Mouse (Mus musculus) left cerebral cortex, adult 9 months (tissue): ENCODE measurements around the gene Txlng.
"Not testable (repeated sequence)": the region's sequence is repeated elsewhere in the genome, so short reads cannot be mapped to it uniquely, and the experiment has no call there.

Source experiments
- DNase-seq, 2 experiments: peaks; one replicate each; pipeline ENCODE4 v3.0.0; 2022; ENCODE audit warnings: low spot score in 2 of 2

The Txlng gene

DNA sequence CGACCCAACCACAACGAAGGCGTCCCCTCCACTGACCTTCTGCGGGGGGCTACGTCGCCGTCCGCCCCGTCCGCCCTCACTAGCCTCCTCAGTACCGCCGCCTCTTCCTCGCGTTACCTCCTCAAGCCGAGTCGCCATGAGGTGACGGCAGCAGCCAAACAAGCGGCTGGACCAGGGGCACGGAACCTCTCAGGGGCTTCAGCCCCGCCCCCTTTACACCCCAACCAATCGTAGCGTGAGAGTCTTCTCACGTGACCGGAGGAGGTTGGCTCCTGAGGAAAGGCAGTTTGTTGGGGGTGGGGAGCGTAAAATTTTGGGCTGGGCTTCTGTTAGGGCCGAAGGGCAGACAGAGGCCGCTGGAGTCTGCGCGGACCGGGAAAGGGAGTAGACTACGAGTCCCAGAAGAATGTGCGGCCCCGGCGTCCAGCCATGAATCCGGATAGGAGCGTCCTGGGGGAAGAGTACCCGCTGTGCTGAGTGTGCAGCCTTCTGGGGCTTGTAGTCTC is at the start of gene Txlng:
Txlng (minus strand) TSS at position 252 of the 506 bp plus-strand sequence.
- DNase-seq: peak; percentile 95 to 97

DNA sequence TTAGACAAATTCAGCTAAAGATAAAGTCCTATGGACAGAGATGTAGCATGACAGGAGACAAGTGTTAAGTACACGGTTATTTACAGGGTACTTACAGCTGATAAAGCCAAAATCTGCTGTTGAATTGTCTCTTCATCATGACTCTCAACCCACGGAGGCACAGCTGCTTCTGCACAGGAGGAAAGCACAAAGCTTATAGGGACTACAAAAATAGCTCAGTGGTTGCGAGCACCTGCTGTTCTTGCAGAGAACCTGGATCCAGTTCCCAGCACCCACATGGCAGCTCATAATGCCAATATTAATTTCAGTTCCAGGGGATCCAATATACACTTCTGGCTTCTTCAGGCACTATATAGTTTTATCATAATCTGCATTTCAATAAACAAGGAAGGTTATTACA is 49.0 kb upstream of the Txlng start:
- no peak for DNase-seq

DNA sequence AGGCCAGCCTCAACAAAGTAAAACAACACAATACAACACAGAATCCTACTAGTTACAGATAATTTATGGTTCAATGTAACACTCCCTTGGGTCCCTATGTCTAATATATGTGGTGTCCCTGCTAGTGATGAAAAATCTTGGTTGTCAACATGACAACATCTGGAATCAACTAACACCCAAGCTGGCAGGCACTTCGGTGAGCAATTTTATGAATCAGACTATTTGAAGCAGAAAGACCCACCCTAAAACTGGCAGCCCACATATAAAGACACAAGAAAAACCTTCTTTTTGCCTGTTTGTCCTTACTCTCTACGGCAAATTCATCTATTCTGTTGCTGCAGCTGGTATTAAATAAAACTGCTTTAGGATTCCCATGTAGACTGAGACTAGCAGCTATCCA is 44.5 kb upstream of the Txlng start:
- DNase-seq: no peak

DNA sequence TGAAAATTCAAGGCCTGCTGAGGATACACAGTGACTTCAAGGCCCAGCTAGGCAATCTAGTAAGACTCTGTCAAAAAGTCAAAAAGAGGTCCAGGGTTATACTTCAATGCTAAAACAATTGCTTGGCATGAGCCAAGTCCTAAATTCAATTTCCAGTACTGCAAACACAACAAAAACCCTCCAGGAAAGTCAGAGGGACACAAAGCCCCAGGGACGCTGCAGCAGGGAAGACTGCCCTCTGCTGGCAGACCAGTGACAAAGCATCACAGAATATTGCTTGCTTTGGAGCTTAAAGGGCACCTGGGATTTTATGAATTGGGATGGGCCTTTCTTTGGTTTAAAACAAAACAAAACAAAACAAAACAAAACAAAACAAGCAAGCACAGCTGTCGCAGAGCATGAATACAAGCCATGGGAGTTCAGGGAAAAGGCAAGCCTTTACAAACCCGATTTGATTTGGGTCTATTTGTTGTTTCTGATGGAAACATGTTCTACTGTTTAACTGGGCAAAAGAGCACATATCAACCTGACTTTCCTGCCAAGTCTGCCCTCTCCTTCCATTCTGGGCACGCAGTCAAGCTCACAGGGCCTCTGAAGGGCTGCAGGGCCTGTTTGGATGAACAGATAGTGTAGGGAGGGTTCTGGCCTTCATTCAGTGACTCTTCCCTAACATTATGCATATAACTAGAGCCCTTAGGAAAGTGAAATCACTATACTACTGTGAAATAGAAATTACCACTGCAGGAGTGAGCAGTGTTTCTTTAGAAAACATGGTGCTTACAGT is 42.7 kb upstream of the Txlng start:
- no peak for DNase-seq

DNA sequence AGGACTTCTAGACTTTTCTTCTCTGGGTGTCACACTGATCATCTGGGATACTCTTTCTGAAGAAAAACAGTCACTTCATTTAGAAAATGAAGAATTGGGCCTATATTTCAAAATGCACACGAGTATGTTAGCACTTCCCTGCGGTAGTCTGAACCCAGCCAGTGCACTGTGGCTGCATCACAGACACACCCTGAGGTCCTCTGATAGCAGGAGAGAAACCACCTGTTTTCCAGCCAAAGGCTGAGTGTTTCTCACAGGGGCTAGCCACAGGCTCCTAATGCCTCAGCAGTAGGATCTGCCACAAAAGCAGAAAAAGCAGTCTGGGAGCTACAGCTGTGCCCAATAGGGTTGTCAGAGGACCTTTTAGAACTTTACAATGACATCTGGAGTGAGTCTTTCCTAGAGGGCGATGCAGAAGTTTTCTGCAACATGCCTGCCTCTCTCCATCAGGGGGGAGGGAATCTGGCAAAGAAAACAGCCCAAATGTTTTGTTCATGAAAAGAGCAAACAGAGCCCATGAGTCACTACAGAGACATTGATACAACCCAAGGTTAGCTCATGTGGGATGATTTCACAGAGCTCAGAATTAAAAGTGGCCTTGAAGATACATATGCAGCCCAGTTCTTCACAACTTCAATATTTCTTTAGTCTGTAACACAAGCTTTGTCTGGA is 39.2 kb upstream of the Txlng start:
- DNase-seq: no peak

DNA sequence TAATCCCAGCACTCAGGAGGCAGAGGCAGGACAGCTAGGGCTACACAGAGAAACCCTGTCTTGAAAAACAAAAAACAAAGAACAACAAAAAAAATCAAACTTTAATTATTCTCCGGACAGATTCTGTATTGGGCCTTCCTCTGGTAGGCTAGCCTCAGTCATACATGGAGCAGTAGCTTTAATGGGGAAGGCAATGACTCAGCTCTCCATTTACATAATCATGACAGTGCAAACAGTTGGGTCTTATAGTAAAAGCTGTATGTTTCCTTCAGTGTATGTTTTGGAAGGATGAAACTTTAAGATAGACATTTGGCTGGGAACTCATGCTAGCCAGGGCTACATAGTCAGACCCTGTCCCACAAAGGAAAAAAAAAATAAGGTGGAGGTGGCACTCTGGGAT is 19.4 kb upstream of the Txlng start:
- no peak for DNase-seq

DNA sequence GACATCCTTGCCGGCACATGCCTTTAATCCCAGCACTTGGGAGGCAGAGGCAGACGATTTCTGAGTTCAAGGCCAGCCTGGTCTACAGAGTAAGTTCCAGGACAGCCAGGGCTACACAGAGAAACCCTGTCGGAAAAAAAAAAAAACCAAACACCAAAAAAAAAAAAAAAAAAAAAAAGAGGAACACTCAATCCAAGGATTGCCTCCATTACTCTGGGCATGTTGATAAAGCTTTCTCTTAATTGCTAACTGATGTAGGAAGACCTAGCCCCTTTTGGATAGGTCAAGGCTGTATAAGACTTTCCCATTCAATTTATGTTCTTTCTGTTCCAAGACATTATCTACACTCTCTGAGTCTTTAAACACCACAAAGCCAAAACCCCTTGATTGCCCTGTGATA is 16.3 kb upstream of the Txlng start:
- DNase-seq: no peak

DNA sequence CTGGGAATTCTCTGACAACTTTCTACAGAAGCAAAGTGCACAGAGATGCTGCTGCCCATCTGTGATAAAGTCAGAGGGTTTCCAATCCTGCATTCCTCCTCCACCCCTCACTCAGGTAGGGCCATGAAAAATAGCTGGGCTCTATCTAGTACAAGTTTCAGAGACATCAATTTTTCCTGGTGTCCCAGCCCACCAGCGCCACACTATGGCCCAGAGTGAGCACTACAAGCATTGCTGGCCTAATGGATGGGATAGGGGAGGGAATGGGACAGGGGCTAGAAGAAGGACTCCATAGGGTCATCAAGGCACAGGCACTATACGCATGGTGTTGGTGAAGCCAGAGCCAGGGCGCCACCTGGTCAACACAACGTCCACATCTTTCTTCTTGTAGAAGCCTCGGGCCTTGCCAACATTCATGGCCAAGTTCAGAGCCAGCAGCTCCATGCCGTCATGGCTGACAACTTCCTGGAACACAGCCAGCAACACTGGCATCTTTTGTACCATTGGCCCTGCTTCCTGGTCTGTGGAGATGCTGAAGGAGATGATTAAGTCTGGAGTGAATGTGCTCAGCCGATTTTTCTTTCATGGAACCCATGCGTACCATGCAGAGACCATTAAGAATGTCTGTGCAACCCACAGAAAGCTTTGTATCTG is 15.3 kb upstream of the Txlng start:
- no peak for DNase-seq

DNA sequence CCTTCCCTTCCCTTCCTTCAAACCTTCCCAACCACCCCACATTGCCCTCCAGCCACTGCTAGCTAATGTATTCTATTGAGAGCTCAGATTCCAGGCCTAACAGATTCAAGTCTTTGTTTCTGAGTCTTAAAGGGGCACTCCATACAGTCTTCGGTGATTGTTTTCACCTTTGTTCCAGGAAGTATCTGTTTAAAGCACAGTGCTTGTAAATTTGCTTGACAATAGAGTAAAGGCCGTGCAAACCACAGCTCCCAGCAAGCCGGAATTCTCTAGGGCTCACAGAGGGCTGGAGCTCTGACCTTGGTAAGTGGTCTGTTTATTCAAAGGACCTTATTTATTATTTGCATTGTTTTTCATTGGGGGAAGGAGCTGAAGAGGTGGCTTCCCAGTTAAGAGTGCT is 2.8 kb upstream of the Txlng start:
- no peak for DNase-seq

DNA sequence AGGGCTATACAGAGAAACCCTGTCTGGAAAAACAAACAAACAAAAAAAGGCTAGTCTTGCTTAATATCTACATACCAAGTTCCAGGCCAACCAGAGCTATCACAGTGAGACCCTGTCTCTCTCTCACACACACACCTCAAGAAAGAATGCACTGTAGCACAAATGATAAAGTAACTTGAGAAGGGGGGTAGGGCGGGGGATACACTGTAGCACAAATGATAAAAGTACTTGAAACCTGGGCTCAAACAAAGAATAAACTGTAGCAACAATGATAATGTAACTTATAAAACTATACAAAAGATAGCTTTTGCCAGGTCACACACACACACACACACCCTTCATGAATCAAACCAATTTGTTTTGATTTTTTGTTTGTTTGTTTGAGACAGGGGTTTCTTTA is 2.3 kb upstream of the Txlng start:
- no peak for DNase-seq

DNA sequence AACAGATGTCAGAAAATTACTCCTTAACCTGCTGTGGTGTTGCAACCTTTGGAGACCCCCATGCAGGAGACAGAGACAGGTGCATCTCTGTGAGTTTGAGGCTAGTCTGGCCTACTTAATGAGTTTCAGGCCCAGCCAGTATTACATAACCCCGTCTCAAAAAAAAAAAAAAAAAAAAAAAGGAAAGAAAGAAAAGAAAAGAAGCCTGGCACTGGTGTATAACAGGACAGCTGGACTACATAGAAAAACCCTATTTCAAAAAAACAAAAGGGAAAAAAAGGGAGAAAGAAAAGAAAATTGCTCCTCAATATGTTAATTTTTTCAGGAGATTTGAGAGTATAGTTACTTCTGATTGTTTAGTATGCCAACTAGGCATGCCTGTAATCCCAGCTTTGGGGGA is 1.8 kb upstream of the Txlng start:
- DNase-seq: no peak

DNA sequence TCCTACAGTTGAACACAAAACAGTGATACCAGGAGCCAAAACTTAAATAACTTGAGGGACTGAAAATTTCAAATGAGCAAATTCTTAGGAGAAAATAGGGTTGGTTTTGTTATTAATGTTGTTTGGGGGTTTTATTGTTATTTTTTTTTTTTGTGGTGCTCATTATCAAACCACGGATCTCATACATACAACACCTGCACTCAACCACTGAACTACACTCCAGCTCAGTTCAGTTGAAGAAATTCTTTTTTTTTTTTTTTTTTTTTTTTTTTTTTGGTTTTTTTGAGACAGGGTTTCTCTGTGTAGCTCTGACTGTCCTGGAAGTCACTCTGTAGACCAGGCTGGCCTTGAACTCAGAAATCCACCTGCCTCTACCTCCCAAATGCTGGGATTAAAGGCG is 1.1 kb upstream of the Txlng start:
- not testable (repeated sequence) for DNase-seq

DNA sequence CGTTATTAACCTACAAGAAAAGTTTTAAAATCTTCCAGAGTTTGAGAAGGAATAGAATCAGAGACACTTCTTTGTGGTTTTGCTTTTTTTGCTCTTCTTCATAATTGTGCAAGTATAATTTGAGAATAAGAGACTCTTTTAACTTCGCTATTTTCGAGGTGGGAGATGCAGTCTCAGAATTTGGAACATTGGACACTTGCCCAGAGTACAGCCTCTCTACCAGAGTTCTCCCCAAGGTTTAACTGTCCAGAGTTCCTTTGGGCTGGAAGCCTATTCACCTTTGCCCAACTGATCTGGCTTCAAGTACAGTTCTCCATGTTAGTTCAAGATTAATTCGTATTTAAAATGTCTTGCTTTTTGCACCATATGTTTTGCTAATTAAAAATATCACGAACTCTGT is 487 bp upstream of the Txlng start:
- DNase-seq: no peak

DNA sequence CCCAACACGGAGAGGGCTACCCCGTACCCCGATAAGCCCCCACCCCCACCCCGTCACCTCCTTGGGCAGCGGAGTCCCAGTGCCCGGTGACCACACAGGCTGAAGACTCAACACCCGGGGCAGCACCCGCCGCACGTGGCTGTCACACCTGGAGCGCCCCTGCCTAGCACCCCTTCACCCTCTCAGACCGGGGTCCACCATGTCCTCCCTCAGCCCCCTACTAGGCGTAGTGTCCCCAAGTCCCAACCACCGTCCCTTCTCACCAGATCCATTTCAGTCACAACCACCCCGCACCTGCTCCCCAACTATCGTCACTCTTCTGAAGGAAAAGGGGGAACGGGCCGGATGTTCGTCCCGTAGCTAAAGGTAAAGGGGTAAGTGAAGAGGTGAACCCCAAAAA is 471 bp downstream of the Txlng start:
- DNase-seq: no peak

DNA sequence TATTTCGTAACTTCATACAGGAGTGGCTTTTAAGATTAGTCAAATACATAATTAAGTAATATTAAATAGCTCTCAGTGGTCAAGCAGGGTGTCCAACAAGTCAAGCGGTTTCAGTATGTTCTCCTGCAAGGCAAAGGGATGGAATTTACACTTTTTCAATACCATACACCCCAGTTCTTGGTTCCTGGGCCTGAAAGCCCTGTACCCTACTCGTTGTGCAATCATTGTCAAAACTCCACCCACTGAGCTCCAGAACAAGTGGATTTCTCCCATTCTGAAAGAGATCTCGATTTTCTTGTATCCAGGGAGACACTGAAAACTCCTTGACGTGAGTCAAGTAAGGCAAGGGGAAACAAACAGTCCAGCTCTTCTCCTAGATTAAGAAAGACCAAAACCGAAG is 1.2 kb downstream of the Txlng start:
- DNase-seq: no peak

DNA sequence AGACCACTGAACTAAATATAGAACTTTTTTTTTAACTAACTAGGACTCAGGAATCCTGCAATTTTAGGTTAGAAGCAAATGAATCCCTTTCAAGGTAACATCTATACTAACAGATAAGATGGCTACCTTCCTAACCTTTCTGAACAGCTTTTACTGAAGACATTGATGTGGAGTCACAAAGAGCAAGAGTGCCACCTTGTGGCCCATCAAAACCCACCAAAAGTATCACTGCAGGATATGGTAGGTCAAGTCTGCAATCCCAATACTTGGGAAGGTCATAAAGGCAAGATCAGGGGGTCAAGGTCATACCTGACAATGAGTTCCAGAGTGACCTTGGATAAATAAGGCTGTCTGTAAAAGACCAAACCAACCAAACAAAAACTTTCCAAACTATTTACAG is 28.9 kb downstream of the Txlng start:
- DNase-seq: peak in 1 of 2 experiments; percentile 34

DNA sequence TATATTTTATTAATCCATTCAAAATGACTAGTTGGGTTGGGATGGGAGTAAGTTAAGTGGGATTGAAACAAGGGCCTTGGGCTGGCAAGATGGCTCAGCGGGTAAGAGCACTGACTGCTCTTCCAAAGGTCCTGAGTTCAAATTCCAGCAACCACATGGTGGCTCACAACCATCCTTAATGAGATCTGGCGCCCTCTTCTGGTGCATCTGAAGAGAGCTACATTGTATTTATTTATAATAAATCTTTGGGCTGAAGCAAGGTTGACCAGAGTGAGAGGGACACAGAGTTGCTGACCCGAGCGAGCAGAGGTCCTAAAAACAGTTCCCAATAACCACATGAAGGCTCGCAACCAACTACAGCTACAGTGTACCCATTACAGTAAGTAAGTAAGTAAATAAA is 37.9 kb downstream of the Txlng start:
- DNase-seq: not testable (repeated sequence)

DNA sequence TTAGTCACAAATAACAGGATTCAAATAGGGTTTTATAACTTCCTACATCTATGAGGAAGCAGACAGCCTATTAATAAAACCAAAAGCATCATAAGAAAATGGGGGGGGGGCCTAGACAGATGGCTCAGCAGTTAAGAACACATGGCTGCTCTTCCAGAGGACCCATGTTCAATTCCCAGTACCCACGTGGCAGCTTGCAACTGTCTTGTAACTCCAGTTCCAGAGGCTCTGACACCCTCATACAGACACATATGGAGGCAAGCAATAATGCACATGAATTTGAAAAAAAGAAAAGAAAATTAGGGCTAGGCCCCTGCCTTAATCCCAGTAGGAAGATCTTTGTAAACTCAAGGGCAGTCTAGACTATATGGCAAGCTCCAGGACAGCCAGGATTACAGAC is 40.9 kb downstream of the Txlng start:
- no peak for DNase-seq

DNA sequence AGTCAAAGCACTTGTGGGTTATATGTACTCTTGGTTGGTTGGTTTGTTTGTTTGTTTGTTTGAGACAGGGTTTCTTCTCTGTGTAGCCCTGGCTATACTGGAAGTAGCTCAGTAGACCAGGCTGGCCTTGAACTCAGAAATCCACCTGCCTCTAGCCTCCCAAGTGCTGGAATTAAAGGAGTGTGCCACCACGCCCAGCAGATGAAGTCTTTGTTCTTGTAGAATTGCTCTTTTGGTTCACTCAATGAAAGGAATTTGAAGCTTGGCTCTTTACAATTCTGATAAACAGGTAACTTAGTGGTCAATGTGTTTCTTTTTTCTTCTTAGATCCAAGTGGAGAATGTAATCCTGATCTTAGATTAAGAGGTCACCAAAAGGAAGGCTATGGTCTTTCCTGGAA is 58.5 kb downstream of the Txlng start:
- no peak for DNase-seq

DNA sequence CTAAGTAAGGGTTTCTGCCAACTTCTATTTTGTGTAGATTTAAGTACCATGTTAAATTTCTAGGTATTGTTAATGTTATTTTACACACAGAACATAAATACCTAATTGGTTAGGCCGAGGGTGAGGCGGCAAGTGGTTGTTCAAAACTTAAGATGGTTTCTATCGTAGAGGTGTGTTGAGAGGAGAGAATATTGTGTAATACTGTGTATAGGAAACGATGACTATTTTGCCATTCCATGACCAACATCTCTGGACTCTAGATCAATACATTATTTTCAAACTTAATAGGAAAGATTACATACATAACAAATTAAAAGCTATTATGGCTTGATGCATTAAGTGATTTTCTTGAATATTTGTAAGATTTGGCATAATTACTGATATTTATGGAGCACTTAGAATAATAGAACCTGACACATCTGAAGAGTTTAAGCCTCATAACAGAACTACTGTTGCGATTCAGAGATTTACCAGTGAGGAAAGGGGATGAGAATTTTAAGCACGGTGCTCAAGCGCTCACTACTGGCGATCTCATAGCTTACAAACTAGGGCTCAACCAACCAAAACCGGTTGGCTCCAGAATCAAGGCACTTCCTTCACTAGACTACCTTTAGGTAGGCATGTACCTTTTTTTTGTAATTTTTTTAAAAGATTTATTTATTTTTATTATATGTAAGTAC is 67.4 kb downstream of the Txlng start:
- no peak for DNase-seq

DNA sequence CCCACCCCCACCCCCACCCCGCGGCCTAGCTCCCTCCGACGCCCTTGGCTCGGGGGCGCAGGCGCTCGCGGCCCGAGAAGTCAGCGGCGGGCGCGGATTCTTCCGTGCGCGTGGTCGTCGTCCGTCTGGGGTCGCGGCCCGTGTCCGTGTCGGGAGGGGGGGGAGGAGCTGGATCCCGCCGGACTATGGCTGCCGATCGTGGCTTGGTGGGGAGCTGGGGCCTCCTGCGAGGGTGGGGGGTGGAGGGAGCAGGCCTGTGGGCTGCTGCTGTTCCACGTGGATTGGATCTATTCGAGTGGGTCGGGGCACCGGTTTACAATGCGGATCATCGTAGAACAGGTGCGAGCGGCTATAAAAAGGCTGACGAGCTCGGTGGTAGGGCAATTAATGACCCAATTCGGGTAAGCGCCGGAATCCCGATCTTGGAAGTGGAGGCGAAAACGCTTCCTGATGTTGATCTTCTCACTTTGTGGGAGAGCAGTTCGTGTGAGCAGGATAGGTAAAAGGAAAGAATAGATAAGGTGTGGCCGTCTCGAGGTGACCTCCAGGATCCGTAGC is 68.2 kb downstream of the Txlng start:
- DNase-seq: no peak
